Mouse (Mus musculus) lung, postnatal 0 days (tissue): ENCODE measurements around the gene E4f1.

Experiments
- CTCF ChIP-seq: IDR thresholded peaks from 2 replicates; pipeline ENCODE4 v1.5.1; 2016; ENCODE audit warnings: antibody characterized with exemption, mild to moderate bottlenecking
- EP300 ChIP-seq: IDR thresholded peaks from 2 replicates; pipeline ENCODE4 v1.6.1; 2016; ENCODE audit warnings: antibody characterized with exemption, mild to moderate bottlenecking, control low read depth

DNA sequence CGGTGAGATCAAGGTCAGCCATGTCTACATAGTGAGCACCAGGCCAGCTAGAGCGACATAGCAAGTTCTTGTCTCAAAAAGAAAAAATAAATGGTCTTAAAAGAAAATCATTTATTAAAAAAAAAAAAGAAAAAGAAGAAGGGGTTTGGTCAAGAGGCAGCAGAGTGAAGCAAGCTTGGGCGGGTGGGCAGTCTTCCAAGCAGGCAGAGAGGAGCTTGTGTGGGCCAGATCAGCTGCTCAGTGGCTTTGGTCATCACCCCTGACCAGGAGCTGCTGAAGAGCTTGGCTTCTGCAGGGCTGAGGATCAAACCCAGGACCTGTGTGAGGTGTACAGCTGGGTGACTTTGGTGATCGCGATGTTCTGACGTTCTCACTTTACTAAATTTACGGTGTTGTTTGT lies 75.7 kb downstream of the E4f1 start:
- TF ChIP-seq CTCF (no peak), EP300 (no peak)
